Mouse (Mus musculus): ENCODE measurements around the gene Sox12.
A peak's percentile ranks its signal among the peaks of the same experiment; 100 is the strongest.

The Sox12 gene

GRCm38 (mm10) chr2:152406126-152406525, 8.3 kb upstream of the Sox12 start:
- peak in 1 of 2 experiments; percentile 43 for DNase-seq (ENCODE audit: low read depth in 1 of 2, low spot score in 2 of 2)

GRCm38 (mm10) chr2:152399122-152399542, 1.3 kb upstream of the Sox12 start:
- DNase-seq (ENCODE audit: low read depth in 1 of 2, low spot score in 2 of 2) = no peak

- peak; percentile 69 to 79 for DNase-seq (ENCODE audit: low read depth in 1 of 2, low spot score in 2 of 2)
Measured at GRCm38 (mm10) chr2:152398691-152399090, 828 bp upstream of the Sox12 start.

- no peak for DNase-seq (ENCODE audit: low read depth in 1 of 2, low spot score in 2 of 2)
Measured at GRCm38 (mm10) chr2:152397004-152397589, 766 bp downstream of the Sox12 start.

- no peak for DNase-seq (ENCODE audit: low read depth in 1 of 2, low spot score in 2 of 2)
Measured at GRCm38 (mm10) chr2:152396110-152397003, 1.5 kb downstream of the Sox12 start.

GRCm38 (mm10) chr2:152395271-152395920, 2.5 kb downstream of the Sox12 start:
- DNase-seq (ENCODE audit: low read depth in 1 of 2, low spot score in 2 of 2) = no peak

GRCm38 (mm10) chr2:152393225-152394017, 4.4 kb downstream of the Sox12 start:
- DNase-seq (ENCODE audit: low read depth in 1 of 2, low spot score in 2 of 2) = no peak

- no peak for DNase-seq (ENCODE audit: low read depth in 1 of 2, low spot score in 2 of 2)
Measured at GRCm38 (mm10) chr2:152392786-152393185, 5.1 kb downstream of the Sox12 start.

- no peak for DNase-seq (ENCODE audit: low read depth in 1 of 2, low spot score in 2 of 2)
Measured at GRCm38 (mm10) chr2:152384191-152384590, 13.7 kb downstream of the Sox12 start.

- DNase-seq (ENCODE audit: low read depth in 1 of 2, low spot score in 2 of 2) = no peak
Measured at GRCm38 (mm10) chr2:152376345-152376741, 21.5 kb downstream of the Sox12 start, which contains the start of gene Nrsn2. TSS of gene Nrsn2 (minus strand) at chr2:152376638.

- DNase-seq (ENCODE audit: low read depth in 1 of 2, low spot score in 2 of 2) = no peak
Measured at GRCm38 (mm10) chr2:152375652-152376344, 22.1 kb downstream of the Sox12 start.

- DNase-seq (ENCODE audit: low read depth in 1 of 2, low spot score in 2 of 2) = no peak
Measured at GRCm38 (mm10) chr2:152373547-152373946, 24.3 kb downstream of the Sox12 start.

GRCm38 (mm10) chr2:152372661-152373060, 25.2 kb downstream of the Sox12 start:
- DNase-seq (ENCODE audit: low read depth in 1 of 2, low spot score in 2 of 2) = no peak

GRCm38 (mm10) chr2:152372104-152372503, 25.8 kb downstream of the Sox12 start:
- no peak for DNase-seq (ENCODE audit: low read depth in 1 of 2, low spot score in 2 of 2)

- DNase-seq (ENCODE audit: low read depth in 1 of 2, low spot score in 2 of 2) = no peak
Measured at GRCm38 (mm10) chr2:152368532-152369140, 29.2 kb downstream of the Sox12 start.

GRCm38 (mm10) chr2:152367917-152368316, 29.9 kb downstream of the Sox12 start:
- no peak for DNase-seq (ENCODE audit: low read depth in 1 of 2, low spot score in 2 of 2)

- peak; percentile 10 to 37 for DNase-seq (ENCODE audit: low read depth in 1 of 2, low spot score in 2 of 2)
Measured at GRCm38 (mm10) chr2:152363245-152364147, 34.4 kb downstream of the Sox12 start.

GRCm38 (mm10) chr2:152361193-152361592, 36.7 kb downstream of the Sox12 start:
- DNase-seq (ENCODE audit: low read depth in 1 of 2, low spot score in 2 of 2) = no peak

GRCm38 (mm10) chr2:152360271-152360775, 37.5 kb downstream of the Sox12 start:
- no peak for DNase-seq (ENCODE audit: low read depth in 1 of 2, low spot score in 2 of 2)
